Mouse (Mus musculus) small intestine, adult 2 months (tissue): ENCODE results near the gene Akap13. TPM values are rescaled to one million over a fixed set of nuclear protein-coding genes. Genes with fewer than 3 reads are reported as not detected.

ENCODE experiments used
- H3K27ac ChIP-seq: fragments of 200-500 bp; 2 replicates; pipeline ENCODE4 v1.5.1; 2012; ENCODE audit warnings: low read depth, low read length, control low read depth, inconsistent platforms; ENCODE audit not compliant: insufficient read depth
- H3K27me3 ChIP-seq: fragments of 200-500 bp; 2 replicates; pipeline ENCODE4 v1.6.1; 2012; ENCODE audit warnings: mild to moderate bottlenecking, moderate library complexity, low read length, inconsistent platforms; ENCODE audit not compliant: control insufficient read depth, insufficient read depth
- H3K36me3 ChIP-seq: fragments of 200-500 bp; 2 replicates; pipeline ENCODE4 v1.6.1; 2012; ENCODE audit warnings: mild to moderate bottlenecking, low read length, control low read depth, inconsistent platforms; ENCODE audit not compliant: control insufficient read depth, insufficient read depth
- H3K4me1 ChIP-seq: fragments of 200-500 bp; 2 replicates; pipeline ENCODE4 v1.6.1; 2012; ENCODE audit warnings: low read length, inconsistent platforms, mixed read lengths; ENCODE audit not compliant: control insufficient read depth, insufficient read depth, insufficient read length
- H3K4me3 ChIP-seq: fragments of 200-500 bp; 2 replicates; pipeline ENCODE4 v1.5.1; 2012; ENCODE audit warnings: low read depth, mild to moderate bottlenecking, control low read depth, inconsistent platforms, low read length, moderate library complexity
- CTCF ChIP-seq: fragments of 200-500 bp; IDR thresholded peaks from 2 replicates; pipeline ENCODE4 v1.5.1; 2012; ENCODE audit warnings: low read depth, mild to moderate bottlenecking, control low read depth, inconsistent platforms, low read length, moderate library complexity, mixed read lengths; ENCODE audit not compliant: insufficient replicate concordance, insufficient read length; ENCODE audit errors: extremely low read depth
- POLR2A ChIP-seq: fragments of 200-500 bp; IDR thresholded peaks from 2 replicates; pipeline ENCODE4 v1.6.1; 2012; ENCODE audit warnings: low read depth, mild to moderate bottlenecking, control low read depth, inconsistent platforms, low read length, moderate library complexity
- WGBS: fragments of 180-500 bp; shearing (Covaris S2); methylation state at CpG from one replicate; pipeline ENCODE4 v1.1.7; 2018; 5-methylcytosine and 5-hydroxymethylcytosine counted together
- polyA plus RNA-seq: library from polyadenylated mRNA; depleted of rRNA; stranded (reverse); fragments of >200 nt; gene quantifications from 2 replicates; pipeline ENCODE4 v1.2.3, GENCODE M21; 2012

The Akap13 gene
- polyA plus RNA-seq, 1 experiment: 15.8 TPM

GRCm38 (mm10) chr7:75653684-75654317 is 198.5 kb downstream of the Akap13 start:
- Histone ChIP-seq H3K27ac (no peak overlapping the region), H3K27me3 (no peaks in the 10 kb centered on the region), H3K36me3 (no peaks in the 10 kb centered on the region), H3K4me3 (no peak overlapping the region), H3K4me1 (peaks cover 12% of the 10 kb centered on the region)
- TF ChIP-seq POLR2A: no peak
- TF ChIP-seq CTCF: no peak
- 54% methylated on average over 3 of the region's 3 CpGs for WGBS

- Histone ChIP-seq H3K27ac (peak overlapping the region; percentile 80), H3K27me3 (no peaks in the 10 kb centered on the region), H3K4me1 (peaks cover 8% of the 10 kb centered on the region; the same call in 1 of the 2 replicates), H3K4me3 (no peak overlapping the region), H3K36me3 (no peaks in the 10 kb centered on the region)
- TF ChIP-seq CTCF (no peak), POLR2A (no peak)
- 23% methylated on average over 11 of the region's 11 CpGs for WGBS
Measured at GRCm38 (mm10) chr7:75655180-75656074, 200.1 kb downstream of the Akap13 start.

- Histone ChIP-seq H3K4me3 (no peak overlapping the region), H3K27me3 (no peaks in the 10 kb centered on the region), H3K4me1 (peaks cover 8% of the 10 kb centered on the region; the same call in 1 of the 2 replicates), H3K36me3 (no peaks in the 10 kb centered on the region), H3K27ac (peak overlapping the region; percentile 54)
- 73% methylated on average over 9 of the region's 9 CpGs for WGBS
- TF ChIP-seq POLR2A (no peak), CTCF (no peak)
Measured at GRCm38 (mm10) chr7:75656297-75656852, 201.0 kb downstream of the Akap13 start.

GRCm38 (mm10) chr7:75656896-75657295 is 201.6 kb downstream of the Akap13 start:
- WGBS: 70% methylated on average over 1 of the region's 1 CpGs
- Histone ChIP-seq H3K36me3 (no peaks in the 10 kb centered on the region), H3K4me1 (peaks cover 8% of the 10 kb centered on the region; the same call in 1 of the 2 replicates), H3K27me3 (no peaks in the 10 kb centered on the region), H3K27ac (0 out of 2 replicates have a peak overlapping the region, but pooled peaks have one; percentile 54), H3K4me3 (no peak overlapping the region)
- no peak for TF ChIP-seq POLR2A
- TF ChIP-seq CTCF: no peak

GRCm38 (mm10) chr7:75664455-75664854 is 209.1 kb downstream of the Akap13 start:
- Histone ChIP-seq H3K4me1 (peaks cover 3% of the 10 kb centered on the region; the same call in 1 of the 2 replicates), H3K27ac (no peak overlapping the region), H3K27me3 (no peaks in the 10 kb centered on the region), H3K36me3 (peaks cover 27% of the 10 kb centered on the region), H3K4me3 (no peak overlapping the region)
- WGBS: 78% methylated on average over 3 of the region's 3 CpGs
- TF ChIP-seq POLR2A (no peak), CTCF (no peak)

GRCm38 (mm10) chr7:75666982-75667381 is 211.6 kb downstream of the Akap13 start:
- Histone ChIP-seq H3K27me3 (no peaks in the 10 kb centered on the region), H3K27ac (no peak overlapping the region), H3K4me3 (no peak overlapping the region), H3K36me3 (peaks cover 30% of the 10 kb centered on the region), H3K4me1 (peaks cover 3% of the 10 kb centered on the region; the same call in 1 of the 2 replicates)
- WGBS: 87% methylated on average over 3 of the region's 3 CpGs
- no peak for TF ChIP-seq POLR2A
- no peak for TF ChIP-seq CTCF
